Mouse (Mus musculus): ENCODE measurements around the gene Ampd3. TPM values are rescaled to one million over a fixed set of nuclear protein-coding genes. Genes with fewer than 3 reads are reported as not detected.

Gene Ampd3
- polyA plus RNA-seq, 1 experiment from 2014 or later: 1.5 TPM

DNA sequence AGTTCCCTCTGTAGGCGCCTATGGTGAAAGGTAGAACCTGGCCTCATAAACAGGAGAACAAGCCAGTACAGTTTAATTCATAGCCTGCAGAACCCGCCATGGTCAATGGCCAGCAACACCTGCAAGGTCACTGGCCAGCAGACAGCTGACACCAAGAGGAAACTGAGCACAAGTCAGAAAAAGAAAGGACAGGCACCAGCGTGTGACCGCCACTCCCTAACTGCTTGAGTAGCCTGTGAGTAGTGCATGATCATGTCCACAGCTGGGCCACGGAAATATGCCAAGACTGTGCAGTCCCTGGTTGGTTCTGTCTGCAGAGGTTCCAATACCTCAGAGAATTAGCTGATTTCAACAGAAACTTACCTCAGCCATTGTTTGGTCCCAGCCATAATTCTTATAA is 26.0 kb upstream of the Ampd3 start:
- Histone ChIP-seq H3K27me3 (replicated peaks; ENCODE audit: low read depth, poor library complexity, severe bottlenecking) (no peaks in the 10 kb centered on the region), H3K27ac (replicated peaks) (no peak overlapping the region), H3K36me3 (replicated peaks) (no peaks in the 10 kb centered on the region), H3K4me3 (no peak overlapping the region), H3K9me3 (0 out of 2 replicates have a peak, but pooled peaks cover 6% of the 10 kb centered on the region), H3K4me1 (peaks cover 26% of the 10 kb centered on the region)
- DNase-seq (ENCODE audit: low spot score): no peak
- WGBS: 89% methylated on average over 5 of the region's 5 CpGs

DNA sequence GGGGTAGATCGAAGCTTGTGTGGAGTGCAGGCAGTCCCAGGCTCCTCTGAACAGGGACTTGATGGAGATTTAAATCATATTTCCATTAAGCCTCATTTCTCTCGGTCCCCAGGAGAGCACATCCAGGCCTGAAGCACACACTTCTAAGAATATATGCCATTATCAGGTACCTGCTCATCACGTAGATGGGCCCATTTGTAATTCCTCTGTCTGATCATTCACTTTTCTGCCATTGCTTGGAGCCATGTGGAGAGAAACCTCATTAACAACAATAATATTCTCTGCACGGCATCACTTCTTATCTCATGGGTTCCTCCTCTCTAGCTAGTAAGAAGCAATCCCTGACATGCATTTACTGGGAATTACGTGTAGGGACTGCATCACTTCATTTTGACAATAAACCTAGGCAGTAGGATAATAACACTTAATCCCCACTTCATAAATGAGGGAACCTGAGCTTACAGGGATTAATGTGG is 21.9 kb upstream of the Ampd3 start:
- Histone ChIP-seq H3K4me3 (no peak overlapping the region), H3K36me3 (replicated peaks) (no peaks in the 10 kb centered on the region), H3K27me3 (replicated peaks; ENCODE audit: low read depth, poor library complexity, severe bottlenecking) (no peaks in the 10 kb centered on the region), H3K27ac (replicated peaks) (0 out of 2 replicates have a peak overlapping the region, but pooled peaks have one; percentile 4), H3K9me3 (no peaks in the 10 kb centered on the region), H3K4me1 (peaks cover 7% of the 10 kb centered on the region)
- DNase-seq (ENCODE audit: low spot score): no peak
- 81% methylated on average over 5 of the region's 5 CpGs for WGBS

DNA sequence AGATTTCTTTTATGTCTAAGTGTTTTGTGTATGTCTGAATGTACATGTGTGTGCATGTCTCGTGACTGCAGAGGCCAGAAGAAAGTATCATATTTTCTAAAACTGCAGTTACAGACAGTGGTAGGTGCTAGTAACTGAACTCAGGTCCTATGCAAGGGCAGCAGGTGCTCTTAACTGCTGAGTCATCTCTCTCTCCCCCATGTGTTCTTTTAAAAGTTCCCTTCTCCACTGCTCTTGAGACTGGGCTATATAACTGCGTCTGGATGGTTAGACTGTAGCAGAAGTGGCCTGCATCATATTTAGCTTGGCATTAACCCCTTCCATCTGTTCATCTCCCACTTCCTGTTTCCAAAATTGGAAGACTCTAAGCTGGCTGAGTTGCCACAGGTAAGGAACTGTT is 21.2 kb upstream of the Ampd3 start:
- 64% methylated on average over 2 of the region's 2 CpGs for whole genome bisulfite sequencing
- no peak for DNase-seq (ENCODE audit: low spot score)
- Histone ChIP-seq H3K4me3 (no peak overlapping the region), H3K9me3 (no peaks in the 10 kb centered on the region), H3K4me1 (peaks cover 7% of the 10 kb centered on the region; the same call in 1 of the 2 replicates), H3K36me3 (replicated peaks) (no peaks in the 10 kb centered on the region), H3K27ac (replicated peaks) (no peak overlapping the region), H3K27me3 (replicated peaks; ENCODE audit: low read depth, poor library complexity, severe bottlenecking) (no peaks in the 10 kb centered on the region)

DNA sequence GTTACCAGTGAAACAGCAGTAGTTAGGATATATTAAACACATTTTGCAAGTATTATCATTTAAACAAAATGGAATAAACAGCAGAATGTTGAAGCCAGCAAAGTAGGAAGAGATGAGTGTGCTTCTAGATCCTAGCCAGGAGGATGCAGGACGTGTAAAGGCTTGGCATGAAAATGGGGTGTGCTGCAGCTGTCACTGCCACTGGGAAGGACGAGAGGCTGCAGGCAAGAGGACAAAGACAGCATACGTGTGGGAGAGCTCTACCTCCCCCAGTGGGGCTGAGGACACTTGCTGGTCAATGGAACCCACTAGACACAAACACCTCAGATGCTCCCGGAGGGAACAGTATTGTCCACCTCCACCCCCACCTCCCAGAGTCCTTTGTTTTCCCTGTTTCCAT is 17.2 kb upstream of the Ampd3 start:
- H3K27ac ChIP-seq (replicated peaks): peak overlapping the region; percentile 27; the same call in 1 of the 2 replicates

DNA sequence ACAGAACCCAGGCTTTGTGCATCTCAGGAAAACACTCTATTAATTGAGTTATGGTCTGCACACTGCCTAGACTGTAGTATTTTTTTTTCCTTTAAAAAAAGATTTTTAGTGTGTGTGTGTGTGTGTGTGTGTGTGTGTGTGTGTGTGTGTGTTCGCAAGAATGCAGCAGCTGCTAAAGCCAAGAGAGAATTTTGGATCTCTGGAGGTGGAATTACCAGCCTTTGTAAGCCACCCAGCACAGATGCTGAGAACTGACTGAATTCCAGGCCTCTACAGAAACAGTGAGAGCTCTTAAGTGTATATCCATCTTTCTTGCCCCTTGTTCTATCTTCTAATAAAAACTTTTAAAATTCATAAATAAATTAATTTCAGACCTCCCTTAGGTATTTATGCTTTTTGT is 16.4 kb upstream of the Ampd3 start:
- DNase-seq (ENCODE audit: low spot score): no peak
- Histone ChIP-seq H3K4me3 (no peak overlapping the region), H3K27me3 (replicated peaks; ENCODE audit: low read depth, poor library complexity, severe bottlenecking) (no peaks in the 10 kb centered on the region), H3K9me3 (no peaks in the 10 kb centered on the region), H3K4me1 (peaks cover 47% of the 10 kb centered on the region), H3K36me3 (replicated peaks) (no peaks in the 10 kb centered on the region), H3K27ac (replicated peaks) (no peak overlapping the region)
- 75% methylated on average over 1 of the region's 1 CpGs for WGBS

More for the DNA sequence above, 17.2 kb upstream of the Ampd3 start:
- DNase-seq (ENCODE audit: low spot score): no peak
- Histone ChIP-seq H3K9me3 (no peaks in the 10 kb centered on the region), H3K4me1 (peaks cover 40% of the 10 kb centered on the region), H3K27me3 (replicated peaks; ENCODE audit: low read depth, poor library complexity, severe bottlenecking) (no peaks in the 10 kb centered on the region), H3K4me3 (no peak overlapping the region), H3K36me3 (replicated peaks) (no peaks in the 10 kb centered on the region)
- WGBS: 66% methylated on average over 4 of the region's 4 CpGs

DNA sequence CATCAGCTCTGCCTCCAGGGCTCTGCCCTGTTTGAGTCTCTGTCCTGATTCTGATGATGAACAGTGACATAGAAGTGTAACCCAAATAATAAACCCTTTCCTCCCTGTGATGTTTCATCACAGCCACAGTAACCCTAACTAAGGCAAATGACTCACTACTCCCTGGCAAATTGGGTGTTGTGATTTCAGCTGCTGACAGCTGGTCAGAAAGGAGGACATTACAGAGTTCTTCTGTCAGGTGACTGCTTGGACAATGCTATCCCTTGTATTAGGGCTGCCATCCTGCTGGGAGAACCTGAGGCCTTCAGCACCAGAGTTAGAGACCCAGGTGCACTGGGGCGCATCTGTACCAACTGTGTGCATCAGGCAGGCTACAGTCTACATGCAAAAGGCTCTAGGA is 14.7 kb upstream of the Ampd3 start:
- no peaks in the 10 kb centered on the region for H3K9me3 ChIP-seq
- no peaks in the 10 kb centered on the region for H3K27me3 ChIP-seq (replicated peaks; ENCODE audit: low read depth, poor library complexity, severe bottlenecking)
- peaks cover 52% of the 10 kb centered on the region for H3K4me1 ChIP-seq
- H3K36me3 ChIP-seq (replicated peaks): no peaks in the 10 kb centered on the region
- no peak overlapping the region for H3K4me3 ChIP-seq
- peak overlapping the region; percentile 36; the same call in 1 of the 2 replicates for H3K27ac ChIP-seq (replicated peaks)
- WGBS: 88% methylated on average over 1 of the region's 1 CpGs
- DNase-seq (ENCODE audit: low spot score): peak; percentile 29

DNA sequence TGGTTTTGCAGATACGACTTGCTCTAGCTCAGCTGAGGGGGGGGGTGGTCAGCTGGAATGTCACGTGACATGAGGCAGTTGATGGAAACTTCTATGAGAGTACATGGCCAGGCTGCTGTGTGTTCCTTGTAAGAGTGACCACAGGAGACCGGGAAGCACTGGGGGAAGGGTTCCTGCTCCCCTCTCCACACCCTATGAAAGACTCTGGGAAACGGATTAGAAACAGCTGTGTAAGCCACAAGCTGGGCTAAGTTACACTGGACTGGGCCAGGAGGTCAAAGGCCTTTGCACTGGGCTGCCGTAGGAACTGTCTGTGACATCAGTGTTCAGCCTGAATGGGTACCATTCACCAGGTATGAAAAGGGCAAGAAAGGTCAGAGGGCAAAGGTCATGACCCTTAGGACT is 14.1 kb upstream of the Ampd3 start:
- DNase-seq (ENCODE audit: low spot score): peak; percentile 78
- no peaks in the 10 kb centered on the region for H3K27me3 ChIP-seq (replicated peaks; ENCODE audit: low read depth, poor library complexity, severe bottlenecking)
- 16% methylated on average over 5 of the region's 5 CpGs for WGBS
- no peaks in the 10 kb centered on the region for H3K9me3 ChIP-seq
- peaks cover 52% of the 10 kb centered on the region for H3K4me1 ChIP-seq
- H3K36me3 ChIP-seq (replicated peaks): no peaks in the 10 kb centered on the region
- no peak overlapping the region for H3K4me3 ChIP-seq
- H3K27ac ChIP-seq (replicated peaks): 0 out of 2 replicates have a peak overlapping the region, but pooled peaks have one; percentile 7

DNA sequence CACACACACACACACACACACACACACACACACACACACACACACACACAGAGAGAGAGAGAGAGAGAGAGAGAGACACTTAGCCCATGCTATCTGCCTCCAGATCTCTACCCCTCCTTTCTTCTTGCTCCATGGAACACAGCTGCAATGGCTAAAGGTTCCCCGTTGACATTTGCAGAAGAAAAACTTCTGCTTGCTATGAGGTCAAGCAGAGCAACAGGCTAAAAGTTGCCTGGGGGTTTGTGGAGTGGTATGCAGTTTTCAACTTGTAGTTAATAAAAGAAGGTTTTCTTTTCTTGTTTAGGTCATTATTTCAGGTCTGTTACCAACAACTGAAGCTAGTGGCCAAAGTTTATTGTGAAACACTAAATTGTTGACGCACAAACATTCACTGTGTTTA is 11.6 kb upstream of the Ampd3 start:
- Histone ChIP-seq H3K27ac (replicated peaks) (no peak overlapping the region), H3K4me1 (peaks cover 47% of the 10 kb centered on the region), H3K4me3 (no peak overlapping the region), H3K9me3 (no peaks in the 10 kb centered on the region), H3K27me3 (replicated peaks; ENCODE audit: low read depth, poor library complexity, severe bottlenecking) (no peaks in the 10 kb centered on the region), H3K36me3 (replicated peaks) (no peaks in the 10 kb centered on the region)
- 54% methylated on average over 2 of the region's 2 CpGs for WGBS
- no peak for DNase-seq (ENCODE audit: low spot score)

DNA sequence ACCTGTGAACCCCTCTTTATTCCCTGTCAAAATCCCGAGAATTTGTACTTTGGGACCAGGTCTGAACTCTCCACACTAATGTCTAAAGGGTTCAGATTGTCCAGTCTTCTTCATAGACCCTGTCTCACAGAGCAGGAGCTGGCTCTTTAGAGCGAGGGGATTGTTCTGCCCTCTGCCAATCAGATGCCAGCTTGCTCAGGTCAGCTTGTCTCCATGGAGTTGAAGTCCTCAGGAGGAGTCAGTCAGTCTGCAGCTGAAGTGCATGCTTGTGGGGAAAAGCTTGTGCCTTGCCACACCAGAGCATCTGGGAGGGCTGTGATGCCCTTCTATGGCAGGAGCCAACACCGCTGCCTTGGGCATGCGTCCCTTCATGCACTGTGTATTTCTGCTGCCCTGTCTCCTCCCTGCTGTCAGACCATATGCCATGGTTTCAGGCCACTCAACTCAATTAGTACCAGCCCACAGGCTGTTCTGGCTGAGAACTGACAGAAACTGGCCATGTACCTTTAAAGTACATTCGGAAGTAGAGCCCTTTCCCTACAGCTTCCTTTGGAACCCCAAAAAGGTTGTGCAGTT is 5.3 kb upstream of the Ampd3 start:
- 76% methylated on average over 5 of the region's 5 CpGs for WGBS

DNA sequence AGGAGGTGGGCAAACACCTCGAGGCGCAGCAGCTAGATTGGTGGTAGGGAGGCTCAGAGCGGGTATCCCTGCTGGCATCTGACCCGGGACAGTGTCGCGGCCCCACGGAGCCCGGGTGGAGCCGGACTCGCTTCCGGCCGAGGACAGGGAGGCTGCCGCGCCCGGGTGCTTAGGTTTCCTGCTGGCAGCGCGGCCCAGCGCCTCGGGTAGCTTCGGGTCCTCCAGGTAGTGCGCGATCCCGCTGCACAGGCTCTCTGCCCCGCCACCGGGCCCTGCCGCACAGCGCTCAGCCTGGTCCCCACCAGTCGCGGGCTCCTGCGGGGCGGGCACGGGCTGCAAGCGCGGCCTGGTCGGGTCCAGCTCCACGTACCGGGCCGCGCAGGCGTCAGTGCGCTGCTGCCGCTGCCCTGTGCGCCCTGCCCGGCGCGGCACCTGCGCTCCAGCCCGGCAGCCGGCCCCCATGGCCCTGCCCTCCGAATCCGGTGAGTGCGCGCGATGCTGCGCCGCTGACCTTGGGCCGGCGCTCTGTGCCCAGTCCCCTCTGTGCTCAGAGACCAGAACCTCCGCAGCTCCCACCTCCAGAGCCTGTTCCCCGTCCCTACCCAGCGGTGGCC is 552 bp downstream of the Ampd3 start:
- H3K27ac ChIP-seq (replicated peaks): peak overlapping the region; percentile 68
- under 1% methylated on average over 61 of the region's 61 CpGs for WGBS
- peak; percentile 61 for DNase-seq (ENCODE audit: low spot score)
- H3K9me3 ChIP-seq: no peaks in the 10 kb centered on the region
- H3K4me3 ChIP-seq: peak overlapping the region; percentile 68
- peaks cover 24% of the 10 kb centered on the region for H3K4me1 ChIP-seq
- no peaks in the 10 kb centered on the region for H3K36me3 ChIP-seq (replicated peaks)
- H3K27me3 ChIP-seq (replicated peaks; ENCODE audit: low read depth, poor library complexity, severe bottlenecking): peaks cover 58% of the 10 kb centered on the region

More for the DNA sequence above, 5.3 kb upstream of the Ampd3 start:
- Histone ChIP-seq H3K27ac (replicated peaks) (no peak overlapping the region), H3K9me3 (no peaks in the 10 kb centered on the region), H3K4me1 (peaks cover under 1% of the 10 kb centered on the region; the same call in 1 of the 2 replicates), H3K36me3 (replicated peaks) (no peaks in the 10 kb centered on the region), H3K4me3 (no peak overlapping the region), H3K27me3 (replicated peaks; ENCODE audit: low read depth, poor library complexity, severe bottlenecking) (peaks cover 24% of the 10 kb centered on the region)
- DNase-seq (ENCODE audit: low spot score): no peak

DNA sequence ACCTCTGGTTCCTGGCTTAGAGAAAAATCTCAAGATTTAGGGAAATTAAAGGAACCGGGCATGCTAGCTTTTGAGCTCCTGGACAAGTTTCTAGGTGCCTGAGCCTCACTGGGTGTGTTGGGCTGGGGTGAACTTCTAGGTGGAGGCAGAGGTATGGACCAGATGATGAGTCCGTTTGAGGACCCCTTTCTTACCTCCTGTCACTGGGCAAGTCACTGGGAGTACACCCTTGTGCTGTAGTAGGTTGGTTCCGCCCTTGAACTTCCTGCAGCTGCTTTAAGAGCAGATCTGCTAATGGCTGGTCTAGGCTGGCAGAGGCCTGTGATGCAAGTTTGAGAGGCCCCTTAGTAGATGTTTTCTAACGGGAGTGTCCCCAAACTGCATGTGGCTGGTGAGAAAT is 1.1 kb downstream of the Ampd3 start:
- Histone ChIP-seq H3K27ac (replicated peaks) (no peak overlapping the region; the same call in 1 of the 2 replicates), H3K9me3 (no peaks in the 10 kb centered on the region), H3K4me1 (peaks cover 29% of the 10 kb centered on the region), H3K27me3 (replicated peaks; ENCODE audit: low read depth, poor library complexity, severe bottlenecking) (peaks cover 58% of the 10 kb centered on the region), H3K36me3 (replicated peaks) (no peaks in the 10 kb centered on the region), H3K4me3 (peak overlapping the region; percentile 68)
- no peak for DNase-seq (ENCODE audit: low spot score)
- WGBS: 41% methylated on average over 4 of the region's 4 CpGs

DNA sequence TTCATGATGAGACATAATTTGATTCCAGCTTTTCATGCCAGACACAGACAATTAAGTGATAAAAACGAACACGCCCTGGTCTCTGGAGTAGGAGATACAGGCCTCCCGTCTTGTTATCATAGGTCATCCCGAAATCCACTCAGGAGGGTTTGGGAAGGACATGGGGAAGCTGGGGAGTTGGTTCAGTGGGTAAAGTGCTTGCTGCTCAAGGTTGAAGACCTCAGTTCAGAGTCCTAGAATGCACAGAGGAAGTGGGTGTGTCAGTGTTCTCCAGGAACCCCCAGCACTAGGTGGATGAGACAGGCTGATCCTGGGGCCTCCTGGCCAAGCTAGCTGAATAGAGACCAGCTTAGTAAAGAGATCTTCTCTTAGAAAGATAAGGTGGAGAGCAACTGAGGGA is 2.9 kb downstream of the Ampd3 start:
- DNase-seq (ENCODE audit: low spot score): no peak
- H3K4me1 ChIP-seq: peaks cover 31% of the 10 kb centered on the region
- H3K9me3 ChIP-seq: no peaks in the 10 kb centered on the region
- 92% methylated on average over 4 of the region's 4 CpGs for WGBS
- no peak overlapping the region for H3K4me3 ChIP-seq
- no peak overlapping the region for H3K27ac ChIP-seq (replicated peaks)
- no peaks in the 10 kb centered on the region for H3K36me3 ChIP-seq (replicated peaks)
- H3K27me3 ChIP-seq (replicated peaks; ENCODE audit: low read depth, poor library complexity, severe bottlenecking): peaks cover 57% of the 10 kb centered on the region

DNA sequence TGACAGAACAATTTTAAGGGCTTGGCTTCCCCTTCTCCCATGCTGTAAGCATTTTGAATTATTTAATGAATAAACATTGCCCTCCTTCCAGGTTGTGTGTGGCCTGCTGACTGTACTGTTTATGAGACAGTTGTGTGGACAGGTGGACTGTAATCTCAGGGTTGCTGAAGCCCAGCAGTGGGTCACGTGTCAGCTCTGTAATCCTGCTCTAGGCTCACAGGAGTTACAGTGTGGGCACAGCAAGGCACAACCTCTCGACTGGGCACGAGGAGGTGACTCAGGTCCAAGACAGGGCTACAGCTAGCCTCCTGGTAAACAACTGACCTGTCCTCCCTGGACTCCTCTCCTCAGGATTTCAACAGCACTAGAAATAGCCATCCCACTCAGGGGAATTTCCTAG is 4.3 kb downstream of the Ampd3 start:
- Histone ChIP-seq H3K9me3 (no peaks in the 10 kb centered on the region), H3K4me3 (no peak overlapping the region), H3K4me1 (peaks cover 43% of the 10 kb centered on the region), H3K27ac (replicated peaks) (no peak overlapping the region), H3K36me3 (replicated peaks) (no peaks in the 10 kb centered on the region), H3K27me3 (replicated peaks; ENCODE audit: low read depth, poor library complexity, severe bottlenecking) (peaks cover 44% of the 10 kb centered on the region)
- 82% methylated on average over 3 of the region's 3 CpGs for WGBS
- DNase-seq (ENCODE audit: low spot score): no peak
